Mouse (Mus musculus) heart, embryonic 11.5 days (tissue): ENCODE data around the gene Igfbp1. TPM values are rescaled to one million over a fixed set of nuclear protein-coding genes. Genes with fewer than 3 reads are reported as not detected.
A peak's percentile ranks its signal among the peaks of the same experiment; 100 is the strongest.

Source experiments
- ATAC-seq: fragments of 200-750 bp; cut with Nextera tagmentation; replicated peaks from 2 replicates; pipeline ENCODE4 v1.8.0; 2017; ENCODE audit warnings: moderate library complexity; ENCODE audit not compliant: insufficient number of reproducible peaks, low FRiP score, low TSS enrichment
- H3K27ac ChIP-seq: fragments of 300-500 bp; sonication (generic); 2 replicates; pipeline ENCODE4 v1.5.1; 2014; ENCODE audit warnings: mild to moderate bottlenecking, low read depth, low read length
- H3K27me3 ChIP-seq: fragments of 300-500 bp; sonication (generic); 2 replicates; pipeline ENCODE4 v1.6.1; 2014; ENCODE audit warnings: mild to moderate bottlenecking, low read length, mixed read lengths; ENCODE audit not compliant: control insufficient read depth, insufficient read depth
- H3K36me3 ChIP-seq: fragments of 300-500 bp; sonication (generic); 2 replicates; pipeline ENCODE4 v1.6.1; 2014; ENCODE audit warnings: mild to moderate bottlenecking, low read length, moderate library complexity, mixed read lengths; ENCODE audit not compliant: control insufficient read depth, insufficient read depth
- H3K4me1 ChIP-seq: fragments of 300-500 bp; sonication (generic); 2 replicates; pipeline ENCODE4 v1.6.1; 2014; ENCODE audit warnings: low read length; ENCODE audit not compliant: control insufficient read depth, insufficient read depth
- H3K4me2 ChIP-seq: fragments of 300-500 bp; sonication (generic); 2 replicates; pipeline ENCODE4 v1.6.1; 2014; ENCODE audit warnings: mild to moderate bottlenecking, moderate library complexity
- H3K4me3 ChIP-seq: fragments of 300-500 bp; sonication (generic); 2 replicates; pipeline ENCODE4 v1.5.1; 2014; ENCODE audit warnings: low read depth, low read length
- H3K9ac ChIP-seq: fragments of 300-500 bp; sonication (generic); 2 replicates; pipeline ENCODE4 v1.6.1; 2014; ENCODE audit warnings: mild to moderate bottlenecking, low read depth, low read length, moderate library complexity
- H3K9me3 ChIP-seq: fragments of 300-500 bp; sonication (generic); replicated peaks from 2 replicates; pipeline ENCODE4 v1.6.1; 2016; ENCODE audit warnings: low read length; ENCODE audit not compliant: control insufficient read depth
- WGBS: fragments of 180-500 bp; shearing (Covaris S2); extraction: QIAGEN DNeasy Blood & Tissue Kit; methylation state at CpG from one replicate; pipeline ENCODE4 v1.1.7; 2014; ENCODE audit not compliant: insufficient replicate concordance; 5-methylcytosine and 5-hydroxymethylcytosine counted together
- polyA plus RNA-seq: library from polyadenylated mRNA; unstranded; fragments of >200 nt; fragmentation: Nextera tagmentation; extraction: Ambion mirVana; gene quantifications from 2 replicates; pipeline ENCODE4 v1.2.1, GENCODE M21; 2014

Igfbp1 gene
- polyA plus RNA-seq, 1 experiment from 2014 or later, result 0.27 TPM

DNA sequence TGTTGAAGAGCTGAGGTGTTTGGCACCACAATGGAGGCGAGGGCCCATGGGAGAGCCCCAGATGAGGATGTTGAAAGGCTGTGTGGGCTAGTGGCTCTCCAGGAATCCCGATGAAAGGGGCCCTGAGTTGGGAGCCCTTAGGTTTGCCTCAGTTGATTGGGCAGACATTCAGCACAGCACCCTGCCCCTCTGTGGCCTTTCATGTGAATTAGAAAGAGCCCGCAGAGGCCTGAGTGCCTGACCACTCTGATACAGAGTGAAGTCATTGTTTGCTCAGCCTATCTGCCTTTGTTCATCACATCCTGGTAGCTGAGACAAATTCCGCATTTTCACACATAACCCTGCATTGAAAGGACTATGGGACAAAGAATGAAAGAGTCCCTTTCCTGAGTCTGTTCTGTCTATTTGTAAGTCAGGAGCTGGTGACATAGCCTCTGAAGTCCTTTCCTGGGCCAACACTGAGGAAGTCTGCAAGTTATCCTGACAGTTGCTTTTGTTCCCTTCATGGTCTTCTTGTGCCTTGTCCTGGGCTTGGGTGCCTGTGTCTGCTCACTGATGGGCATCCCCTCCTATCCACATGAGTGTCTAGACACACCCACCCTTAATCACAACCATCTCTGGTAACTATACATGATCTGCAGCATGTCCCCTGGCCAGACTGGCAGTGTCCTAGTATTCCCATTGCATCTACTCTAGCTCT is 41.6 kb downstream of the Igfbp1 start:
- Histone ChIP-seq H3K4me1 (peaks cover 3% of the 10 kb centered on the region; the same call in 1 of the 2 replicates), H3K9ac (no peak overlapping the region), H3K4me2 (no peak overlapping the region), H3K27ac (peak overlapping the region; percentile 50; the same call in 1 of the 2 replicates), H3K27me3 (no peaks in the 10 kb centered on the region), H3K4me3 (no peak overlapping the region), H3K9me3 (no peaks in the 10 kb centered on the region), H3K36me3 (no peaks in the 10 kb centered on the region)
- WGBS, result 67% methylated on average over 4 of the region's 4 CpGs
- peak; percentile 63; the same call in 1 of the 2 replicates for ATAC-seq

DNA sequence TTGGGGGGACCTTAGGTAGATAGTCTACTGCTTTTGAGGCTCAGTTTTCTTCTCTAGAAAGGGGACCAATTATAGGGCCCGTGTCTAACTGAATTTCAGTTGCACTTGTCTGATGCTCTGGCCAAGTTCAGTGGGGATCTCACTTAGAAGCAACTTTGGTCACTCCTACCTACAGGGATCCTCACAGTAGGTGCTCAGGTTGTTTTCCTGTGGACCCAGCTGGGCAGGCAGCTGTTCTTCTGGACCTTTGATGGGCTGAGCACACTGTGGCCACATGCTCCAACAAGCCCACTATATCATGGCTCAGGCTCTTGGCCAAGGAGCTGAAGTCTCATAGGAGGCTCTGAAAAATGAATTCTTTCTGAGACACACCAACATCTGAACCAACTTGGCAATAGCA is 47.2 kb downstream of the Igfbp1 start:
- 65% methylated on average over 1 of the region's 1 CpGs for WGBS
- H3K4me1 ChIP-seq, result no peaks in the 10 kb centered on the region

DNA sequence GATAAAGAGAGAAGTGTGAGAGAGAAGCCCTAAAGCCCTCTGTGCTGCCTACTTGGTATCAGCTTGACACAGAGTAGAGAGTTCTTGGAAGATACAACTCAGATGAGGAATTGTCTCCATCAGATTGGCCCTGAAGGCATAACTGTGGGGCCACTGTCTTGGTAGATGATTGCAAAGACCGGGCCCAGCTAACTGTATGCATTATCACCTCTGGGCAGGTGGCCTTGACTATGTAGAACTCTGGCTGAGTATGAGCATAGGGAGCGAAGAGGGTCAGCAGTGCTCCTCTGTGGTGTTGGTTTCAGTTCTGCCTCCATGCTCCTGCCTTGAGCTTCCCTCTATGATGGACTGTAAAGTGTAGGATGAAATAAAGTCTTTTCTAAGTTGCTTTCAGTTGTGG is 52.8 kb downstream of the Igfbp1 start:
- no peaks in the 10 kb centered on the region for H3K4me1 ChIP-seq
- no peaks in the 10 kb centered on the region for H3K36me3 ChIP-seq
- no peak overlapping the region for H3K4me3 ChIP-seq
- no peak overlapping the region for H3K27ac ChIP-seq
- no peak overlapping the region for H3K4me2 ChIP-seq
- H3K9ac ChIP-seq, result no peak overlapping the region
- H3K9me3 ChIP-seq, result no peaks in the 10 kb centered on the region
- WGBS, result 73% methylated on average over 2 of the region's 2 CpGs
- no peak for ATAC-seq
- H3K27me3 ChIP-seq, result no peaks in the 10 kb centered on the region

More for the DNA sequence above, 47.2 kb downstream of the Igfbp1 start:
- H3K9me3 ChIP-seq, result no peaks in the 10 kb centered on the region
- no peak for ATAC-seq
- H3K9ac ChIP-seq, result no peak overlapping the region
- no peaks in the 10 kb centered on the region for H3K36me3 ChIP-seq
- no peak overlapping the region for H3K4me3 ChIP-seq
- no peak overlapping the region for H3K4me2 ChIP-seq
- H3K27ac ChIP-seq, result no peak overlapping the region
- no peaks in the 10 kb centered on the region for H3K27me3 ChIP-seq

DNA sequence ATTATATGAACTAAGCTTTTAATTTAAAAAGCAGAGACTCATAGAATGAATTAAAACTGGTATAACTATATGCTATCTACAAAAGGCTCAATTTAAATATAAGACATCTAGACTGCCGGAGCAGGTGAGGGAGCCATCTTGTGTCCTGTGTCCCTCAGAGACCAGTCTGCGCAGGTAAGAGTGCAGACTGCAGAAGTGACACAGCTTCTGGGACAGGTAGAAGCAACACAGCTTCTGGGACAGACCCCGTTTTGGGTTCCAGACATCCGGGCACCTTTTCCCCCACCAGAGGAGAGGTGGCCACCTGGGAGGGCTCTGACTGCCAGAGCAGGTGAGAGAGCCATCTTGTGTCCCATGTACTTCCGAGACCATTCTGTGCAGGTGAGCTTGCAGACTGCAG is 53.3 kb downstream of the Igfbp1 start:
- no peak overlapping the region for H3K4me3 ChIP-seq
- no peaks in the 10 kb centered on the region for H3K4me1 ChIP-seq
- ATAC-seq, result no peak
- no peaks in the 10 kb centered on the region for H3K36me3 ChIP-seq
- H3K27ac ChIP-seq, result no peak overlapping the region
- WGBS, result 84% methylated on average over 5 of the region's 5 CpGs
- no peak overlapping the region for H3K4me2 ChIP-seq
- no peak overlapping the region for H3K9ac ChIP-seq
- no peaks in the 10 kb centered on the region for H3K9me3 ChIP-seq
- H3K27me3 ChIP-seq, result no peaks in the 10 kb centered on the region

Other genes starting within 250 kb of the Igfbp1 start
- 1.9 and 2.5 TPM in 2 replicates for gene Adcy1, start 134.3 kb upstream of the Igfbp1 start, polyA plus RNA-seq
- gene Gm11985, start 9.2 kb upstream of the Igfbp1 start, polyA plus RNA-seq, result not detected in 2 replicates
- 20.9 and 22.2 TPM in 2 replicates for gene Igfbp3, start 16.1 kb downstream of the Igfbp1 start, polyA plus RNA-seq